Mouse (Mus musculus): ENCODE measurements around the gene Slc12a3.
"Not testable (repeated sequence)": the region's sequence is repeated elsewhere in the genome, so short reads cannot be mapped to it uniquely, and the experiment has no call there.

Gene Slc12a3

DNA sequence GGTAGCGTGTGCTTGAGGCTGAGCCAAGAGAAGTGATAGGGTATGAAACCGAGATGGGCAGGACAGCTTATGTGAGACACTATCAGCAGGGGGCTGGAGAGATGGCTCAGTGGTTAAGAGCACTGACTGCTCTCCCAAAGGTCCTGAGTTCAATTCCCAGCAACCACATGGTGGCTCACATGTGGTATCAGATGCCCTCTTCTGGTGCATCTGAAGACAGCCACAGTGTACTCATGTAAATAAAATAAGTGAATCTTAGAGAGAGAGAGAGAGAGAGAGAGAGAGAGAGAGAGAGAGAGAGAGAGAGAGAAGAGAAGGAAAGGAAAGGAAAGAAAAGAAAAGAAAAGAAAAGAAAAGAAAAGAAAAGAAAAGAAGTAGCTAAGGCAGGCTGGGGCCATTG lies 71.0 kb downstream of the Slc12a3 start:
- DNase-seq (ENCODE audit: low spot score in 2 of 2): not testable (repeated sequence)

- DNase-seq (ENCODE audit: low spot score in 2 of 2): peak in 1 of 2 experiments; percentile 16
These were observed 79.6 kb downstream of the Slc12a3 start for GRCm38 (mm10) chr8:94408443-94409080.

DNA sequence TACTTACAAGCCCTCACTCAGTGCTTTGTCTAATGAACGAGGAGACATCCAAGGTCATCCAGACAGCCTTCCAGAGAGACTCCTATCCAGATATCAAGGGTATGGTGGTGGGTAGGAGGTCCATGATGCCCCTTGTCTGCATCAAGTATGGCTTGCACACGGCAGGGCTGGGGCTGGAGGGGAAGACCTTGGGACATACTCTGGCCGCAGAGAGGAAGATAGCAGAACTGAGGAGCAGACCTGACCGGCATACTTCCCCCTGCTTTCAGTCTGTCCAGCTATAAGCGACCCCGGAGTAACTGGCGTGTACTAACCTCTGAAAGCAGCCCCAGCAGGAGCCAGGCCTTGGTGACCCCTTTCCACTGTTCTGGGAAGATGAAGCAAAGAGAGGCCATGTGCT lies 80.5 kb downstream of the Slc12a3 start:
- DNase-seq (ENCODE audit: low spot score in 2 of 2): no peak

- no peak for DNase-seq (ENCODE audit: low spot score in 2 of 2)
These were observed 83.5 kb downstream of the Slc12a3 start for GRCm38 (mm10) chr8:94412518-94412917.

- peak; percentile 49 to 54 for DNase-seq (ENCODE audit: low spot score in 2 of 2)
These were observed 84.5 kb downstream of the Slc12a3 start for GRCm38 (mm10) chr8:94413509-94413908.

- DNase-seq (ENCODE audit: low spot score in 2 of 2): no peak
These were observed 86.2 kb downstream of the Slc12a3 start for GRCm38 (mm10) chr8:94415218-94415617.

Measured in spleen, postnatal 36 days (tissue).